Mouse (Mus musculus) heart, embryonic 11.5 days (tissue): Measurements from ENCODE around the gene Tagap1. TPM values are rescaled to one million over a fixed set of nuclear protein-coding genes. Genes with fewer than 3 reads are reported as not detected.
"Not testable (repeated sequence)": the region's sequence is repeated elsewhere in the genome, so short reads cannot be mapped to it uniquely, and the experiment has no call there.

Experiments used
- ATAC-seq: fragments of 200-750 bp; cut with Nextera tagmentation; replicated peaks from 2 replicates; pipeline ENCODE4 v1.8.0; 2017; ENCODE audit warnings: moderate library complexity; ENCODE audit not compliant: insufficient number of reproducible peaks, low FRiP score, low TSS enrichment
- H3K27ac ChIP-seq: fragments of 300-500 bp; sonication (generic); 2 replicates; pipeline ENCODE4 v1.5.1; 2014; ENCODE audit warnings: mild to moderate bottlenecking, low read depth, low read length
- H3K27me3 ChIP-seq: fragments of 300-500 bp; sonication (generic); 2 replicates; pipeline ENCODE4 v1.6.1; 2014; ENCODE audit warnings: mild to moderate bottlenecking, low read length, mixed read lengths; ENCODE audit not compliant: control insufficient read depth, insufficient read depth
- H3K36me3 ChIP-seq: fragments of 300-500 bp; sonication (generic); 2 replicates; pipeline ENCODE4 v1.6.1; 2014; ENCODE audit warnings: mild to moderate bottlenecking, low read length, moderate library complexity, mixed read lengths; ENCODE audit not compliant: control insufficient read depth, insufficient read depth
- H3K4me1 ChIP-seq: fragments of 300-500 bp; sonication (generic); 2 replicates; pipeline ENCODE4 v1.6.1; 2014; ENCODE audit warnings: low read length; ENCODE audit not compliant: control insufficient read depth, insufficient read depth
- H3K4me2 ChIP-seq: fragments of 300-500 bp; sonication (generic); 2 replicates; pipeline ENCODE4 v1.6.1; 2014; ENCODE audit warnings: mild to moderate bottlenecking, moderate library complexity
- H3K4me3 ChIP-seq: fragments of 300-500 bp; sonication (generic); 2 replicates; pipeline ENCODE4 v1.5.1; 2014; ENCODE audit warnings: low read depth, low read length
- H3K9ac ChIP-seq: fragments of 300-500 bp; sonication (generic); 2 replicates; pipeline ENCODE4 v1.6.1; 2014; ENCODE audit warnings: mild to moderate bottlenecking, low read depth, low read length, moderate library complexity
- H3K9me3 ChIP-seq: fragments of 300-500 bp; sonication (generic); replicated peaks from 2 replicates; pipeline ENCODE4 v1.6.1; 2016; ENCODE audit warnings: low read length; ENCODE audit not compliant: control insufficient read depth
- WGBS: fragments of 180-500 bp; shearing (Covaris S2); extraction: QIAGEN DNeasy Blood & Tissue Kit; methylation state at CpG from one replicate; pipeline ENCODE4 v1.1.7; 2014; ENCODE audit not compliant: insufficient replicate concordance; 5-methylcytosine and 5-hydroxymethylcytosine counted together
- polyA plus RNA-seq: library from polyadenylated mRNA; unstranded; fragments of >200 nt; fragmentation: Nextera tagmentation; extraction: Ambion mirVana; gene quantifications from 2 replicates; pipeline ENCODE4 v1.2.1, GENCODE M21; 2014

Tagap1 gene
- polyA plus RNA-seq, 1 experiment from 2014 or later: 33.8 TPM

GRCm38 (mm10) chr17:6914066-6914465, 46.9 kb downstream of the Tagap1 start:
- not testable (repeated sequence) for H3K9ac ChIP-seq, H3K4me1 ChIP-seq, H3K36me3 ChIP-seq, H3K4me2 ChIP-seq, H3K27ac ChIP-seq, ATAC-seq, H3K9me3 ChIP-seq, H3K4me3 ChIP-seq, H3K27me3 ChIP-seq
- WGBS: 55% methylated on average over 1 of the region's 6 CpGs

Other genes starting within 250 kb of the Tagap1 start
- gene Ezr, start 178.4 kb downstream of the Tagap1 start, polyA plus RNA-seq: 89.2 and 109 TPM in 2 replicates
- gene Rsph3b, start 12.5 kb downstream of the Tagap1 start, polyA plus RNA-seq: 60.4 and 64.6 TPM in 2 replicates
- gene Rnaset2b, start 9.5 kb upstream of the Tagap1 start, polyA plus RNA-seq: 225 and 237 TPM in 2 replicates
- gene Gm49721, start 17.7 kb upstream of the Tagap1 start, polyA plus RNA-seq: 0.31 TPM in 1 of 2 replicates, not detected in the other
- not detected in 2 replicates for gene Gm1604a, start 64.4 kb upstream of the Tagap1 start, polyA plus RNA-seq
- gene Rps6ka2, start 209.0 kb upstream of the Tagap1 start, polyA plus RNA-seq: 45.3 and 56.0 TPM in 2 replicates